Mouse (Mus musculus): Measurements from ENCODE around the gene Arid1b.

DNA sequence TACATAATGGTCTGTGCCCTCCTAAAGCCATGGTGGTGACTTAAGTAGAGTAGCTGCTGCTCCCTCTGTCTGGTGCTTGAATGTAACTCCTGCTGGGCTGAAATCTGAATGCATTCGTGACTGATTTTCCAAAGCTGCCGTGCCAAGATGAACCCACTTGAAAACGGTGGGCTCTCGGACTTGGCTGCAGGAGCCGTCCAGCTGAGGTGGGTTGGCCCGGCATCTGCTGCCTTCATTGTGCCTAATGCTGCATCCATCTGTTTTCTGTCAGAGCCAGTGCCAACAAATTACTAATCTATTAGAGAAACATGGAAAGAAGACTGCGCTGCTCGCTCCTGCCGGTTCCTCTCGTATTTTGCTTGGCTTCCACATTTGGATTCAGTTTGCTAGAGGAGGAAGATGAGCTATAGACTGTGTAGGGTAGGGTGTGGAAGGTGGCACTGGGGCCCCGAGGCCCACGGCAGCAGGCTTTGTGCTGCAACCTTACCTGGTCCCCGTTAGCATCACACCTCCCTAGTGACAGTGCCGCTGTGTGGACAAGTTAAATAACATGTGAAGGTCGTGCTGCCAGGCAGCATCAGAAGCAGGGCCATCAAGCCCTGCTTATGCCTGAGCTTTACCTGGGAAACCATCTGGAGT is 292.6 kb downstream of the Arid1b start:
- TF ChIP-seq CTCF (IDR thresholded peaks at IDR 0.05; ENCODE audit: control insufficient read depth, insufficient read depth, insufficient read length) (no peak), FOSL1 (IDR thresholded peaks at IDR 0.05; ENCODE audit: insufficient read depth, low read length, poor library complexity, severe bottlenecking) (no peak)
